Mouse (Mus musculus): Measurements from ENCODE around the gene Nicn1. TPM values are rescaled to one million over a fixed set of nuclear protein-coding genes. Genes with fewer than 3 reads are reported as not detected.
"Not testable (repeated sequence)": the region's sequence is repeated elsewhere in the genome, so short reads cannot be mapped to it uniquely, and the experiment has no call there.

Gene Nicn1
- polyA plus RNA-seq, 1 experiment from 2014 or later = 45.0 TPM

DNA sequence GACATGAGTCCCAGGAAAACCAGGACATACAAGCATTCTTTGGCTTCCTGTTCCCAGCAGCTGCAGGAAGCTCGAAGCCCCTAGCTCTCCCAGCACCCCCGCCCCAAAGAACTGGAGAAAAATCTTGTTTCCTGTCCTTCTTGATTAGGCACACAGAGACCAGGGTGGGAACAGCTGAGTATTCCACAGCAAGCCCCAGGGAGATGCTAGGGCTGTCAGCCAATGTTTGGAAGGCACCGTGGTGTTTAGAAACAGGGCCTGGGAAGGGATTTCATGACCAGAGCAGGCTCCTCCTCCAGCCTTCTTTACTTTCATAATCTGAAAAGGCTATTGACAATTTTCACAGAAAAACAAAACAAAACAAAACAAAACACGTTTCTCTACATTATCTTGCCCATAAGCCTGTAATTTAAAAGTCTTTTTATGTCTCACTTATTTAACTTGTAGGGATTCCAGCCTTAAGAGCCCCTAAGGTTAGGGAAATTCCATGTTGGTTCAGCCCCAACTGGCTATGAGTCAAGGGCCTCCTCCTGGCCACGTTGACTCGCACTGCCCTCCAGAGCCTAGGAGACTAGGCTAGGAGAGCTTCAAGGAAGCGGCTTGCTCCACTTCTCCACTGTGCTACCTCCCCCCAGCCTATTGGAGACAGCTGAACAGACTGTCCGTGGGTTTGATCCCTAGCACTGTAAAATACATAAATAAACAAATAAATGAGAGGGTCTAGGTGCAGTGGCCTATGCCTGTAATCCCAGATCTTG lies 10.0 kb upstream of the Nicn1 start:
- no peak for ATAC-seq (ENCODE audit: insufficient number of reproducible peaks, insufficient read depth, low FRiP score, low TSS enrichment, low read depth)
- Histone ChIP-seq H3K9me3 (no peaks in the 10 kb centered on the region), H3K27me3 (no peaks in the 10 kb centered on the region), H3K36me3 (no peaks in the 10 kb centered on the region), H3K4me1 (replicated peaks) (0 out of 2 replicates have a peak, but pooled peaks cover under 1% of the 10 kb centered on the region), H3K4me2 (no peak overlapping the region), H3K4me3 (replicated peaks) (no peak overlapping the region), H3K9ac (replicated peaks) (no peak overlapping the region), H3K27ac (no peak overlapping the region)
- WGBS = 41% methylated on average over 8 of the region's 8 CpGs

DNA sequence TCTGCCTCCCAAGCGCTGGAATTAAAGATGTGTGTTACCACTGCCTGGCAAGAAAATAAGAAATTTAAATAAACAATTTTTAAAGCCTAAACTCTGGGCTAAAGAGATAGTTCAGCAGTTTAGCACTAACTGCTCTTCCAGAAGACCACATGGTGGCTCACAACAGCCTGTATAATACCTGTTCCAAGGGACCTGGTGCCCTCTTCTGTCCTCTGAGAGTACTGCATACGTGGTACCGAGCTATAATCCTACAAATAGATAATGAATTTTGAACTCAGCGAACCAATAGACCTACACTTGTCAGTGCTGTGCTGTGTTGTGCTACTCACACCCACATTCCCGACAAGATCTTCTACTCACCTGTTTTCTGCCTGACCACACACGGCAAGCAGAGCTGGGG lies 5.8 kb upstream of the Nicn1 start:
- H3K4me1 ChIP-seq (replicated peaks) = no peaks in the 10 kb centered on the region
- 14% methylated on average over 6 of the region's 6 CpGs for WGBS
- no peak overlapping the region for H3K27ac ChIP-seq
- no peaks in the 10 kb centered on the region for H3K9me3 ChIP-seq
- no peaks in the 10 kb centered on the region for H3K36me3 ChIP-seq
- ATAC-seq (ENCODE audit: insufficient number of reproducible peaks, insufficient read depth, low FRiP score, low TSS enrichment, low read depth) = no peak
- H3K9ac ChIP-seq (replicated peaks) = no peak overlapping the region
- no peak overlapping the region for H3K4me2 ChIP-seq
- H3K4me3 ChIP-seq (replicated peaks) = no peak overlapping the region
- no peaks in the 10 kb centered on the region for H3K27me3 ChIP-seq

DNA sequence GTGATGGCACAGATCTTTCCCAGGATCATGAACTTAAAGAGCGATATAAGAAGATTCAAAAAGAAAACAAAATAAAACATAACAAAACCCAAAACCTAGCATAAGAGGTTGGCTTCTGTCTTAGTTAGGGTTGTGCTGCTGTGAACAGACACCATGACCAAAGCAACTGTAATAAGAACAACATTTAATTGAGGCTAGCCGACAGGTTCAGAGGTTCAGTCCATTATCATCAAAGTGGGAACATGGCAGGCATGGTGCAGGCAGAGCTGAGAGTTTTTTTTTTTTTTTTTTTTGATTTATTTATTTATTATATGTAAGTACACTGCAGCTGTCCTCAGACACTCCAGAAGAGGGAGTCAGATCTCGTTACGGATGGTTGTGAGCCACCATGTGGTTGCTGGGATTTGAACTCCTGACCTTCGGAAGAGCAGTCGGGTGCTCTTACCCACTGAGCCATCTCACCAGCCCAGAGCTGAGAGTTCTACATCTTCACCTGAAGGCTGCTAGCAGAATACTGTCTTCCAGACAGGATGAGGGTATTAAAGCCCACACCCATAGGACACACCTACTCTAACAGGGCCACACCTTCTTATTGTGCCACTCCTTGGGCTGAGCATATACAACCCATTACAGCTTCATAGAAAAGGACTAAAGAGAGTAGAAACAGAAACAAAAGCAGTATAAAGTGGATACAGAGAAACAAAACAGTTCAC lies 2.5 kb upstream of the Nicn1 start:
- ATAC-seq (ENCODE audit: insufficient number of reproducible peaks, insufficient read depth, low FRiP score, low TSS enrichment, low read depth) = not testable (repeated sequence)

DNA sequence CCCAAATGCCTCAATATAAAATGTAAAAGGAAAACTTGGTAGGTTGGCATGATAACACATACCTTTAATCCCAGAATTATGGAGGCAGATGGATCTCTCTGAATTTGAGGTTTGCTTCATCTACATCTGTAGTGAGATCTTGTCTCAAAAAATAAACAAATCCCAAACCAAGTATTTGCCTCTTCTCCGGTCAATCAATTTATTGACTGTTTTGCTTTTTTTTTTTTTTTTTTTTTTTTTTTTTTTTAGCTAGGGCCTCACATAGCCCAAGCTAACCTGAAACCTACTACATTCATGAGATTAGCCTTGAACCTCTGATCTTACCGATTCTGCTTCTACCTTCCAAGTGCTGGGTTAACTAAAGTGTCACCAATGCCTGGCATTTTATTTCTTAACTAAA lies 882 bp upstream of the Nicn1 start:
- Histone ChIP-seq H3K4me2 (peak overlapping the region; percentile 58), H3K27ac (0 out of 2 replicates have a peak overlapping the region, but pooled peaks have one; percentile 81), H3K4me3 (replicated peaks) (peak overlapping the region; percentile 53; the same call in 1 of the 2 replicates)

More for the DNA sequence above, 2.5 kb upstream of the Nicn1 start:
- 75% methylated on average over 6 of the region's 6 CpGs for WGBS
- not testable (repeated sequence) for H3K27me3 ChIP-seq; H3K9ac ChIP-seq (replicated peaks); H3K36me3 ChIP-seq; H3K4me3 ChIP-seq (replicated peaks); H3K27ac ChIP-seq; H3K9me3 ChIP-seq; H3K4me2 ChIP-seq; H3K4me1 ChIP-seq (replicated peaks)

DNA sequence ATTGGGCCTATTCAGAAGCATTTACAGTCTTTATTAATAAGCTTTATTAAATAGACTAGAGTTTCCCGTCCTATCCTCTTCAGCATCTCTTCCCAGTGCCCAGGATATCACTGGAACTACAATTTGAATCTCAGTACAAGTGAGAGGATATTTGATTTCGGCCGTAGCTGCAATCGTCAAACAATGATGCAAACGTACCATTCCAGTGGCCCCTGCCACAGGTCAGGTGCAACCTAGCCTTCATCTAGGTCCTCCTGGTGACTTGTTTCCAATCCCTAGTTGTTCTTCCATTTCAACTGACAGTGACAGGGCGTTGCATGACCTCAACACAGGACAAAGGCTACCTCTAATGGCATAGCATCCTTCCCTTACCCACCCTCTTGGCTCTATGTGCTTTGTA lies 544 bp downstream of the Nicn1 start:
- 51% methylated on average over 6 of the region's 6 CpGs for WGBS
- no peaks in the 10 kb centered on the region for H3K9me3 ChIP-seq
- H3K9ac ChIP-seq (replicated peaks) = peak overlapping the region; percentile 55
- peaks cover 3% of the 10 kb centered on the region for H3K4me1 ChIP-seq (replicated peaks)
- H3K36me3 ChIP-seq = peaks cover 23% of the 10 kb centered on the region
- no peaks in the 10 kb centered on the region for H3K27me3 ChIP-seq
- peak overlapping the region; percentile 53 for H3K4me3 ChIP-seq (replicated peaks)
- 0 out of 2 replicates have a peak overlapping the region, but pooled peaks have one; percentile 24 for H3K27ac ChIP-seq
- ATAC-seq (ENCODE audit: insufficient number of reproducible peaks, insufficient read depth, low FRiP score, low TSS enrichment, low read depth) = no peak
- peak overlapping the region; percentile 58 for H3K4me2 ChIP-seq

More for the DNA sequence above, 882 bp upstream of the Nicn1 start:
- ATAC-seq (ENCODE audit: insufficient number of reproducible peaks, insufficient read depth, low FRiP score, low TSS enrichment, low read depth) = no peak
- Histone ChIP-seq H3K9me3 (no peaks in the 10 kb centered on the region), H3K27me3 (no peaks in the 10 kb centered on the region), H3K36me3 (peaks cover 11% of the 10 kb centered on the region), H3K9ac (replicated peaks) (no peak overlapping the region), H3K4me1 (replicated peaks) (peaks cover 3% of the 10 kb centered on the region)
- 59% methylated on average over 2 of the region's 2 CpGs for WGBS

DNA sequence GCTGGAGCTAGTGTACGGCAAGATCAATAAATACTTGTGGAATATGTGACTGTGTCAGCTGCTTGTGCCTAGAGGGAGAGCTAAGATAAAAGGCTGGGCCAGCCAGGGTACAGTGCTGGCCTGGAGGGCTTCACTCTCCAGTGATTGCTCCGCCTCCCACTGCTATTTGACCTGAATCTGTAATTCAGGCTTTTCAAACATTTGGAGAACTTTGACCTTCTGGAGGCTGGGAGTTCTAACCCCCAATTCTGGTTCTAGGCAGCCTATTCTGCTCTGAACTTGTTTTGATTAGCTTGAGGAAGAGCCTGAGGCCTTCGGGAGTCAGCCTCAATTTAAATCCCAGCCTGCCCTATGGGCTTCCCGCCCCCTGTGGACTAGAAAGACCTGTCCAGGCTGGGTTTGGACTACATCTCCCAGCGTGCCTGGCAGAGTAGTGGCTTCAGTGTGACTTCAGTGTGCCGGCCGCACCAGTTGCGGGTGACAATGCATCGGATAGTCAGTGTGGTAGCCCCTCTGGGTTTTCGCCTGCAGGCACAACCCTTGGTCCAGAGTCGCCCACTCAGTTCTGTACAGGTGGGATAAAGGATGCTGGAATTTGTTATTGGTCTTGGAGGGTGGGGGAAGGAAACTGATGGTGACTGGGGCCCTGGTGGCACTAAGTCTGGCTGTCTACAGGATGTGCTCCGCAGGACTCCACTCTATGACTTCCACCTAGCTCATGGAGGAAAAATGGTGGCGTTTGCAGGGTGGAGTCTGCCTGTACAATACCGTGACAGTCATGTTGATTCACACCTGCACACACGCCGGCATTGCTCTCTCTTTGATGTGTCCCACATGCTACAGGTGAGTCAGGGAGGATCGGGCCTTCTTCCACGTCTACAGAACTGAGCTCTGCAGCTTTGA lies 6.5 kb downstream of the Nicn1 start, which contains the start of gene Amt:
Gene Amt, plus strand, starts transcription at position 401 of the 903 bp plus-strand sequence.
- Histone ChIP-seq H3K9me3 (no peaks in the 10 kb centered on the region), H3K4me2 (peak within 1 kb of the TSS; percentile 48), H3K4me3 (replicated peaks) (peak within 1 kb of the TSS; percentile 31), H3K4me1 (replicated peaks) (peaks cover 12% of the 10 kb centered on the region), H3K9ac (replicated peaks) (peak within 1 kb of the TSS; percentile 45; the same call in 1 of the 2 replicates), H3K36me3 (peaks cover 35% of the 10 kb centered on the region), H3K27ac (no peak within 1 kb of the TSS), H3K27me3 (no peaks in the 10 kb centered on the region)
- WGBS = 24% methylated on average over 18 of the region's 18 CpGs
- ATAC-seq (ENCODE audit: insufficient number of reproducible peaks, insufficient read depth, low FRiP score, low TSS enrichment, low read depth) = peak; percentile 64

DNA sequence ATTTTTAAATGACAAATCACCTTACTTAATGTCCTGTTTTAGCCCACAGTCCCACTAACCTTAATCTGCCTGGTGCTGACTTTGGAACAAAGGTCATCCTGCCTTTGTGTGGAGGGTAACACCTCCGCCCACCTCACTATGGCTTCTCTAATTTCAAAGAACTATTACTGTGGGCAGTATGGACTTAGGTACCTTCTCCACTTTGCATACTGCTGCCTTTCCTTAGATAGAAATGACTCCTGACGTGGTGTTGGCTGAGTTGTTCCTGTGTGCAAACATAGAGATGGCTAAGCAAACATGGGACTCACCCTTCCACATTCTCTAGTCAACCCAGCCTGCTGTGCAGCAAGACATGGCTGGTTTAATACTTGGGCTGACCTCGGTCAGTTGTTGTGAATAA lies 11.6 kb downstream of the Nicn1 start:
- Histone ChIP-seq H3K4me2 (no peak overlapping the region), H3K27ac (no peak overlapping the region), H3K9me3 (no peaks in the 10 kb centered on the region), H3K4me1 (replicated peaks) (peaks cover 12% of the 10 kb centered on the region), H3K9ac (replicated peaks) (no peak overlapping the region), H3K36me3 (peaks cover 32% of the 10 kb centered on the region), H3K4me3 (replicated peaks) (no peak overlapping the region), H3K27me3 (no peaks in the 10 kb centered on the region)
- ATAC-seq (ENCODE audit: insufficient number of reproducible peaks, insufficient read depth, low FRiP score, low TSS enrichment, low read depth) = no peak
- 81% methylated on average over 3 of the region's 3 CpGs for WGBS

DNA sequence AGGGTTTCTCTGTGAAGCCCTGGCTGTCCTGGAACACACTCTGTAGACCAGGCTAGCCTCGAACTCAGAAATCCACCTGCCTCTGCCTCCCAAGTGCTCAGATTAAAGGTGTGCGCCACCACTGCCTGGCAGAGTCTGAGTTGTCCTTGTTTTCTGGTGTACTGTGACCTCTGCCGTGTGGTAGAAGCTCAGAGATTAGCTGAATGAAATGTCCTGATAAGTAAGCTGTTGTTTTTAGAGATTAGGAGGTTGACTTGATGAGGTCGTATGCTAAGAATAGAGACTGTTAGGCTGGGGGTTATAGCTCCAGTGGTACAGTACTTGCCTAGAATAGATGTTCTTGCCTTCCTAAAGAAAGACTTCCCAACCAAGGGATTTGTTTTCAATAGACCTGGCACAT lies 14.5 kb downstream of the Nicn1 start:
- H3K4me2 ChIP-seq = peak overlapping the region; percentile 84
- no peak overlapping the region; the same call in 1 of the 2 replicates for H3K9ac ChIP-seq (replicated peaks)
- 87% methylated on average over 4 of the region's 4 CpGs for WGBS
- H3K27ac ChIP-seq = no peak overlapping the region
- H3K27me3 ChIP-seq = no peaks in the 10 kb centered on the region
- no peaks in the 10 kb centered on the region for H3K9me3 ChIP-seq
- H3K4me3 ChIP-seq (replicated peaks) = peak overlapping the region; percentile 90; the same call in 1 of the 2 replicates
- no peak for ATAC-seq (ENCODE audit: insufficient number of reproducible peaks, insufficient read depth, low FRiP score, low TSS enrichment, low read depth)
- peaks cover 30% of the 10 kb centered on the region for H3K4me1 ChIP-seq (replicated peaks)
- H3K36me3 ChIP-seq = peaks cover 26% of the 10 kb centered on the region

DNA sequence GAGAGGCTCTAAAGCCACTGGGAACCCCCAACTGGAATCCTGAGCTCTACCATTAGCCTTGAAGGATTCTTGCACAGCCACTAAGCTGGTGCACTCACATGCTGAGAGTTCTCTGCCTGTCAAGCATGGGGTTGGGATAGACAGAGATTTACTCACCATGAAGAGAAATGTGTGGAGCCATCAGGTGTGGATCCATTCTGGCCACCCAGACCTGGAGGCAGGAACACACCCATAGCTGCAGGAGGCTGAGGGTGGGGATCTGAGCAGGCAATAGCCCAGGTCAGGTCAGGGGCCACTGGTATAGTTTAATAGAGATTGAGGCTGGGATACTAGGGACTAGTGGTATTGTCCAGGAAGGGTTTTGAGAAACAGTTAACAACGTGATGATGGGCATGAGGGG lies 14.9 kb downstream of the Nicn1 start:
- peak overlapping the region; percentile 90 for H3K4me3 ChIP-seq (replicated peaks)
- peak overlapping the region; percentile 84 for H3K4me2 ChIP-seq
- H3K27ac ChIP-seq = peak overlapping the region; percentile 73
- ATAC-seq (ENCODE audit: insufficient number of reproducible peaks, insufficient read depth, low FRiP score, low TSS enrichment, low read depth) = no peak; the same call in 1 of the 2 replicates
- no peaks in the 10 kb centered on the region for H3K27me3 ChIP-seq
- peaks cover 33% of the 10 kb centered on the region for H3K4me1 ChIP-seq (replicated peaks)
- 6% methylated on average over 1 of the region's 1 CpGs for WGBS
- no peaks in the 10 kb centered on the region for H3K9me3 ChIP-seq
- H3K9ac ChIP-seq (replicated peaks) = peak overlapping the region; percentile 73
- H3K36me3 ChIP-seq = peaks cover 25% of the 10 kb centered on the region

DNA sequence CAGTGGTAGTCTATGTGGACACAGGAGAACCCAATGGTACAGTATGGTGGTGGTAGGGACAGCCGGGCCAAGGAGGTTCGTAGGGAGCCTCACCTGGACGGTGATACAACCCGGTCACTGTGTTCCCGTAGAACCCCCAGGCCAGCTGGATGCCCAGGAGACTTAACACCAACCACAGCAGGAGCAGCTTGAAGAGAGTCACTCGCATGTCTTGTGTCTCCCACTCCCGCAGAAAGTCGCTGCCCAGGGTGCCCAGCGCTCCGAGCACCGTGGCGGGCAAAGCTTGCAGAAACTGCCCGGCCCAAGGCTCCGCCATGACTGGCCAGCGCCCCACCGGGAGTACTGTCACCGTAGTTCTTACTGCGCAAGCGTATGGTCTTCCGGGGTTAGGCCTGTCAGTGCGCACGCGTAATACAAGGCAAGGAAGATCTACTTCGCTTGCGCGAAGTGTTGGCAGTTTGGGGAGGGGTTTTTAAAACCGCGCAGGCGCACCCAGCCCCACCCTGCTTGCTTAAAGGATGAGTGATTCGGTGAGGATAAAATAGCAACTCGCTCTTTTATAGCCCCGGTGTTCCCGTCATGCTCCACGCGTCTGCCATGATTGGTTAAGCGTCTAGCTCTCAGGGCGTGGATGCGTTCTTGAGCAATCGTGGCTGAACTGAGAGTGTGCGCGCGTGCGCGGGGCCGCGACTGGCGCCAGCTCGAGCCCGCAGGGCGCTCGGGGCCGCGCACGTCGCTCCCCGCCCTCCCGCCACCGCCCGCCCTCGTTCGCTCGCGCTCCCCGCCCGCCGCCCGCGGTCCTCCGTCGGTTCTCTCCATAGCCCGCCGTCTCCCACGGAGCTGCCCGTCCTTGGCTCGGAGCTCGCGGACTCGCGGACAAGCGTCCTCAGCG lies 15.6 kb downstream of the Nicn1 start, which contains the start of the genes Rhoa and Tcta:
Gene Rhoa, plus strand, starts transcription at position 501 of the 892 bp plus-strand sequence.
Gene Tcta, minus strand, starts transcription at position 532 of the 892 bp plus-strand sequence.
- peaks cover 33% of the 10 kb centered on the region for H3K4me1 ChIP-seq (replicated peaks)

More for the DNA sequence above, 15.6 kb downstream of the Nicn1 start, which contains the start of the genes Rhoa and Tcta:
- under 1% methylated on average over 77 of the region's 81 CpGs for WGBS
- no peaks in the 10 kb centered on the region for H3K27me3 ChIP-seq
- peak within 1 kb of the TSS; percentile 90 for H3K4me3 ChIP-seq (replicated peaks)
- peak within 1 kb of the TSS; percentile 100 for H3K27ac ChIP-seq
- H3K9ac ChIP-seq (replicated peaks) = peak within 1 kb of the TSS; percentile 98
- H3K9me3 ChIP-seq = no peaks in the 10 kb centered on the region
- peak within 1 kb of the TSS; percentile 84 for H3K4me2 ChIP-seq
- ATAC-seq (ENCODE audit: insufficient number of reproducible peaks, insufficient read depth, low FRiP score, low TSS enrichment, low read depth) = peak; percentile 97
- H3K36me3 ChIP-seq = peaks cover 25% of the 10 kb centered on the region

Data from limb, embryonic 12.5 days (tissue).